Mouse (Mus musculus) lung, embryonic 16.5 days (tissue): ENCODE data around the gene Gng12. TPM values are rescaled to one million over a fixed set of nuclear protein-coding genes. Genes with fewer than 3 reads are reported as not detected.
"Not testable (repeated sequence)": the region's sequence is repeated elsewhere in the genome, so short reads cannot be mapped to it uniquely, and the experiment has no call there.

Experiments used
- ATAC-seq: fragments of 200-750 bp; cut with Nextera tagmentation; 2 replicates; pipeline ENCODE4 v1.8.0; 2017; ENCODE audit warnings: low read depth, mild to moderate bottlenecking, moderate library complexity
- H3K27ac ChIP-seq: fragments of 300-500 bp; sonication (generic); 2 replicates; pipeline ENCODE4 v1.5.1; 2014; ENCODE audit warnings: mild to moderate bottlenecking, control low read depth, low read length
- H3K27me3 ChIP-seq: fragments of 300-500 bp; sonication (generic); 2 replicates; pipeline ENCODE4 v1.6.1; 2014; ENCODE audit warnings: low read depth, low read length, mixed read lengths; ENCODE audit not compliant: control insufficient read depth, insufficient read depth
- H3K36me3 ChIP-seq: fragments of 300-500 bp; sonication (generic); 2 replicates; pipeline ENCODE4 v1.6.1; 2014; ENCODE audit warnings: low read length; ENCODE audit not compliant: control insufficient read depth, insufficient read depth
- H3K4me1 ChIP-seq: fragments of 300-500 bp; sonication (generic); replicated peaks from 2 replicates; pipeline ENCODE4 v1.6.1; 2014; ENCODE audit warnings: low read length, mixed read lengths; ENCODE audit not compliant: control insufficient read depth, insufficient read depth
- H3K4me2 ChIP-seq: fragments of 300-500 bp; sonication (generic); 2 replicates; pipeline ENCODE4 v1.6.1; 2014; ENCODE audit warnings: low read depth, low read length, control low read depth
- H3K4me3 ChIP-seq: fragments of 300-500 bp; sonication (generic); 2 replicates; pipeline ENCODE4 v1.5.1; 2014; ENCODE audit warnings: mild to moderate bottlenecking, low read length, control low read depth
- H3K9ac ChIP-seq: fragments of 300-500 bp; sonication (generic); 2 replicates; pipeline ENCODE4 v1.6.1; 2014; ENCODE audit warnings: low read length, control low read depth
- H3K9me3 ChIP-seq: fragments of 300-500 bp; sonication (generic); 2 replicates; pipeline ENCODE4 v1.6.1; 2016; ENCODE audit warnings: low read length; ENCODE audit not compliant: control insufficient read depth
- WGBS: fragments of 180-500 bp; shearing (Covaris S2); extraction: QIAGEN DNeasy Blood & Tissue Kit; methylation state at CpG from one replicate; pipeline ENCODE4 v1.1.7; 2014; 5-methylcytosine and 5-hydroxymethylcytosine counted together
- polyA plus RNA-seq: library from polyadenylated mRNA; unstranded; fragments of >200 nt; fragmentation: Nextera tagmentation; extraction: Ambion mirVana; gene quantifications from 2 replicates; pipeline ENCODE4 v1.2.1, GENCODE M21; 2015

The Gng12 gene
- polyA plus RNA-seq, 1 experiment from 2014 or later: 96.4 TPM

DNA sequence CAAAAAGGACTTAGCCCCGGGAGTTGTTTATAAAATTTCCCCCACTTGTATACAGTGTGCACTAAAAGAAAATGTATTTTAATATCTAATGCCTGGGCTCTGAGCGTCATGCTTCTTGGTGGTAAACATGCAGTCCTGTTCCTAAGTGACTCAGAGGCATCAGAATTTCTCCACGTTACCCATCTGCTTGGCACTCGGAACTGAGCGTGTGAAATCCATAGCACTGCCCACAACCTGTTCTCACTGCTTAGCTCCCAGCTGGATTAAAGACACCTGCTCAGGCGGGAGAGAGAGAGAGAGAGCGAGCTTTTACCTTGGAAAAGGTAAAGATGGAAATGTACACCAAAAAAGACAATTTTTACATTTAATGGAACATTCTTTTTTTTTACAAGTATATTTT is 122.8 kb downstream of the Gng12 start:
- H3K9me3 ChIP-seq, H3K4me2 ChIP-seq, H3K27ac ChIP-seq, H3K4me3 ChIP-seq, H3K27me3 ChIP-seq, ATAC-seq, H3K36me3 ChIP-seq, H3K9ac ChIP-seq: not testable (repeated sequence)
- 79% methylated on average over 7 of the region's 7 CpGs for WGBS
- peaks cover 21% of the 10 kb centered on the region for H3K4me1 ChIP-seq

DNA sequence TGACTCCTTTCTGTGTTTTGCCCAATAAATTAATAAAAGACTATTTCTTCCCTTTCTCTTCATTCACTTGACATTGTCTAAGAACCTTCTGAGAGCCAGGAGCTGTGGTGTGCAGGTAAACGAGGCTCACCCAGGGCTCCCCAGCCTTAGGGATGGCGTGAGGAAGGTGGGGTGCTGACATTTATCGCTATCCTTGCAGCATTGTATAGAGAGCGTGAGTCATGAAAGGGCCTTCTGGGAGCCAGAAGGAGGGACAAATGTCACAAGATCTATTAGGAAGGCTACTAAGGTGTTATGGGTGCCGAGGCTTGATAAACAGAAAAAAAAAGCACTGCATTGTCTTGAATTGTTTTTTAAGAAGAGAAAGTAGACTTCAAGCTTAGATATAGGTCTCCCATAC is 125.1 kb downstream of the Gng12 start:
- peaks cover 9% of the 10 kb centered on the region for H3K4me1 ChIP-seq
- H3K4me2 ChIP-seq: no peak overlapping the region
- H3K9me3 ChIP-seq: no peaks in the 10 kb centered on the region
- H3K4me3 ChIP-seq: no peak overlapping the region
- no peaks in the 10 kb centered on the region for H3K36me3 ChIP-seq
- no peak overlapping the region for H3K27ac ChIP-seq
- no peak for ATAC-seq
- WGBS: 86% methylated on average over 5 of the region's 5 CpGs
- H3K27me3 ChIP-seq: no peaks in the 10 kb centered on the region
- no peak overlapping the region for H3K9ac ChIP-seq

GRCm38 (mm10) chr6:67023729-67024128 is 127.5 kb downstream of the Gng12 start:
- Histone ChIP-seq H3K4me2 (no peak overlapping the region), H3K4me1 (no peaks in the 10 kb centered on the region), H3K27me3 (no peaks in the 10 kb centered on the region), H3K4me3 (no peak overlapping the region), H3K27ac (no peak overlapping the region), H3K36me3 (no peaks in the 10 kb centered on the region), H3K9me3 (no peaks in the 10 kb centered on the region), H3K9ac (no peak overlapping the region)
- no peak for ATAC-seq
- WGBS: 81% methylated on average over 4 of the region's 4 CpGs

- Histone ChIP-seq H3K4me1 (peaks cover 3% of the 10 kb centered on the region; the same call in 1 of the 2 replicates), H3K27ac (no peak overlapping the region), H3K4me3 (no peak overlapping the region), H3K9ac (no peak overlapping the region), H3K9me3 (no peaks in the 10 kb centered on the region), H3K36me3 (no peaks in the 10 kb centered on the region), H3K4me2 (no peak overlapping the region), H3K27me3 (no peaks in the 10 kb centered on the region)
- ATAC-seq: no peak
- 77% methylated on average over 3 of the region's 3 CpGs for WGBS
Observed at GRCm38 (mm10) chr6:67026661-67027060, 130.5 kb downstream of the Gng12 start.

DNA sequence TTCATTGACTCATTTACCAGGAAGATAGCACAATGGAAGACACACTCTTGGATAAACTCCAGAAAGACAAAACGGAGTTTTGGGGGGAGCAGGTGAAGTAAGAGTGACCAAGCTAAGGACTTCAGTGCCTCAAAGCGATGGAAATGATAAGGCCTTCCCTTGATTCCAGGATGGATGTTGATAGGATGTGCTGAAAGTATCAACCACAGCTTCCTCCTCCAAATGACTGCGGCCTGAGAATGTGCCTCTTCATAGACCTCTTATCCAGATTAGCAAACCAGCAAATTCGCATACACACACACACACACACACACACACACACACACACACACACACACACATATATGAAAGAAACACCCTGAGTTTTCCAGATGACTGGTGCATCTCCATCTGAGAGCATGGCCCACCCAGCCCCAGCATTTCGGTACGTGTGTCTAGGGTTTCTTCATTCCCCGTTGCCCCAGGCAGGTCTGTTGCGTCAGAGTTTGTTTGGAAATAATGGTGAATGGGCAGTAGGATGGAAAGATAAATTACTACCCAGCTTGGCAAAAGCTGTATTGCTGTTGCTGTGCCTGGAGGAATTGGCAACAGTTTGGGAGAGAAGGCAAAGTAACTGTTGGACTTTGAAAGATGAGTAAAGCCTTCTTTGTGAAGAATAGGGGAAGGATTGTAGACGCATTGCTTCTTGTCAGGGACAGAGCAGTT is 131.4 kb downstream of the Gng12 start:
- no peaks in the 10 kb centered on the region for H3K27me3 ChIP-seq
- H3K4me3 ChIP-seq: no peak overlapping the region
- no peak overlapping the region for H3K9ac ChIP-seq
- no peaks in the 10 kb centered on the region for H3K36me3 ChIP-seq
- no peaks in the 10 kb centered on the region for H3K9me3 ChIP-seq
- ATAC-seq: no peak
- H3K27ac ChIP-seq: no peak overlapping the region
- peaks cover 3% of the 10 kb centered on the region; the same call in 1 of the 2 replicates for H3K4me1 ChIP-seq
- WGBS: 62% methylated on average over 9 of the region's 9 CpGs
- no peak overlapping the region for H3K4me2 ChIP-seq

DNA sequence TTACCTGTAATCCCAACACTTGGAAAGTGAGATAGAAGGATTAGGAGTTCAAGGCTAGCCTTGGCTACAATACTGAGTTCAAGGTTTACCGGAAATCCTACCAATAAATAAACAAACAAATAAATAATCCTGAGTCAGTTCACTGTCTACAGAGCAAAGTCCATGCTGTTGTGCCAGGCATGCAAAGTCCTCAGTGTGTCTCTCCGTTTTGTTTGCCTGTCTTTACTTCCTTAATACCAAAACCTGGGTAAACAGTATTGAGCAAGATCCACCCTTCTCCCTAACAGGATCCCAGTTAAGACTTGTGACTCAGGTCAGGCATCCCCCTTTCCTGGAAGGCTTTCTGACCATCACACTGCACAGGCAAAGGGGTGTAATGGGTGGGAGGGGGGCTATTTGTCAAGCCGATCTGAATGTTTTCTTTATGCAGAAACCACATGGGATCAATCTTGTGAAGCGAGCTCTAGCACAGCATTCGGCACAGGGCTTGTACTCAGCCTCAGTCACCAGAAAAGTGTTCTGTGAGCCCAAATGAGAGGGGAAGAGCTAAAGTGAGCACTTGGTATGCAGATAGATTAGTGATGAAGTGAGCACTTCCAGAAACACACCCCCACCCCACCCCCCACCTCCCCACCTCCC is 133.2 kb downstream of the Gng12 start:
- Histone ChIP-seq H3K4me2 (no peak overlapping the region), H3K27ac (no peak overlapping the region), H3K9ac (no peak overlapping the region), H3K9me3 (no peaks in the 10 kb centered on the region), H3K4me1 (peaks cover 3% of the 10 kb centered on the region; the same call in 1 of the 2 replicates), H3K27me3 (no peaks in the 10 kb centered on the region), H3K4me3 (no peak overlapping the region), H3K36me3 (no peaks in the 10 kb centered on the region)
- ATAC-seq: 0 out of 2 replicates have a peak, but pooled peaks have one; percentile 45
- 36% methylated on average over 5 of the region's 5 CpGs for WGBS

GRCm38 (mm10) chr6:67029987-67030386 is 133.8 kb downstream of the Gng12 start:
- no peak overlapping the region for H3K9ac ChIP-seq
- H3K4me3 ChIP-seq: no peak overlapping the region
- no peaks in the 10 kb centered on the region for H3K36me3 ChIP-seq
- no peak overlapping the region for H3K27ac ChIP-seq
- WGBS: 21% methylated on average over 3 of the region's 3 CpGs
- H3K9me3 ChIP-seq: no peaks in the 10 kb centered on the region
- no peak for ATAC-seq
- peaks cover 3% of the 10 kb centered on the region; the same call in 1 of the 2 replicates for H3K4me1 ChIP-seq
- H3K4me2 ChIP-seq: no peak overlapping the region
- H3K27me3 ChIP-seq: no peaks in the 10 kb centered on the region

DNA sequence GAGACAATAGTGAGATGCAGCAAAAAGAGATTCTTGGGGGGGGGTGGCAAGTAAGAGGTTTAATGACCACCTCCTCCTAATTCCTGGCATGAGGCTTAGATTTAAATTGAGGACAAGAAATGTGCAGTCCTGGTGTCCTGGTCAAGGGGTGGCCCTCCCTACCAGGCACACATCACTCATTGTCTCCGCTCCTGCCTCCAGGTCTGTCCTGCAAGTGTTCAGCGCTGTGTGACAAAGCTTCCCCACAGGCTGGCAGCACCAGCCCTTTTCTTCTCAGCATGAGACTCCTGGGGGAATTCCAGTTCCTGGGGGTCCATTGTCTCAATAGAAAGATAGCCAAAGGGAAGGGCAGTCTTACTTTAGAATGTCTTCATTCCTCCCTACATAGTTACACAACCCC is 134.2 kb downstream of the Gng12 start:
- Histone ChIP-seq H3K4me3 (no peak overlapping the region), H3K9ac (no peak overlapping the region), H3K4me1 (peaks cover 5% of the 10 kb centered on the region; the same call in 1 of the 2 replicates), H3K9me3 (no peaks in the 10 kb centered on the region), H3K4me2 (no peak overlapping the region), H3K36me3 (no peaks in the 10 kb centered on the region), H3K27me3 (no peaks in the 10 kb centered on the region), H3K27ac (no peak overlapping the region)
- no peak for ATAC-seq
- WGBS: 43% methylated on average over 2 of the region's 2 CpGs

GRCm38 (mm10) chr6:67030846-67031245 is 134.6 kb downstream of the Gng12 start:
- WGBS: 77% methylated on average over 5 of the region's 5 CpGs
- ATAC-seq: no peak

More at GRCm38 (mm10) chr6:67030846-67031245, 134.6 kb downstream of the Gng12 start:
- no peaks in the 10 kb centered on the region for H3K9me3 ChIP-seq
- no peak overlapping the region for H3K9ac ChIP-seq
- peaks cover 9% of the 10 kb centered on the region for H3K4me1 ChIP-seq
- no peaks in the 10 kb centered on the region for H3K27me3 ChIP-seq
- no peak overlapping the region for H3K4me2 ChIP-seq
- H3K36me3 ChIP-seq: no peaks in the 10 kb centered on the region
- no peak overlapping the region for H3K4me3 ChIP-seq
- H3K27ac ChIP-seq: no peak overlapping the region
